Mouse (Mus musculus) ES-E14 (cell line): ENCODE results near the gene Utrn.
A peak's percentile ranks its signal among the peaks of the same experiment; 100 is the strongest.

Source experiments
- CHD2 ChIP-seq: IDR thresholded peaks from 2 replicates; pipeline ENCODE4 v1.6.1; 2014; ENCODE audit warnings: mild to moderate bottlenecking, low read depth, low read length, inconsistent platforms
- ZC3H11A ChIP-seq: IDR thresholded peaks from 2 replicates; pipeline ENCODE4 v1.6.1; 2012; ENCODE audit warnings: low read depth, mild to moderate bottlenecking, inconsistent platforms, low read length, borderline replicate concordance

DNA sequence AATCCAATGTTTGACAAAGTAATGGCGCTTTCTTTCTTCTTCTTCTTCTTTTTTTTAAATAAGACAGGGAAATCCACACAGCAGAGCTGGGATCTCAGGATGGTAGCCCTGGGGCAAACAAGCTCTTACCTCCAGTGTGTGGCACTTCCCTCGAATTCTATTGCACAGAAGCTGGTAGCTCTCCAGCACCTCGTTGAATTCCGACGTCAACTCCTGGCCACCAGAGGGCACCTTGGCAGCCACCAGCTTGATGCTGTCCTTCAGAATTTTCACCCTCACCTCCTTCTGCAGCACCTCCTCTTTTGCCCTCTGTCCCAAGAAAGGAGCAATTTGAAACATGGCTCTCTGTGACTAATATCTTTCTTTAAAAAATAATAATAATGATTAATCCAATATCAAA lies 178.6 kb downstream of the Utrn start:
- TF ChIP-seq ZC3H11A (peak; percentile 20; the same call in 1 of the 2 replicates), CHD2 (no peak)
